Mouse (Mus musculus): Measurements from ENCODE around the gene Ctsw. TPM values are rescaled to one million over a fixed set of nuclear protein-coding genes. Genes with fewer than 3 reads are reported as not detected.

Gene Ctsw
- total RNA-seq, 2 experiments from 2014 or later, result 1.1 TPM; not detected in 1

GRCm38 (mm10) chr19:5444371-5444908 lies 23.9 kb downstream of the Ctsw start:
- peak; percentile 70 for ATAC-seq (replicated peaks; ENCODE audit: poor library complexity, severe bottlenecking)

GRCm38 (mm10) chr19:5433951-5434350 lies 34.4 kb downstream of the Ctsw start:
- ATAC-seq (replicated peaks; ENCODE audit: poor library complexity, severe bottlenecking), result no peak

GRCm38 (mm10) chr19:5432992-5433852 lies 35.1 kb downstream of the Ctsw start:
- ATAC-seq (replicated peaks; ENCODE audit: poor library complexity, severe bottlenecking), result peak; percentile 66

- ATAC-seq (replicated peaks; ENCODE audit: poor library complexity, severe bottlenecking), result no peak
Observed at GRCm38 (mm10) chr19:5431911-5432464, 36.3 kb downstream of the Ctsw start.

- ATAC-seq (replicated peaks; ENCODE audit: poor library complexity, severe bottlenecking), result no peak
Observed at GRCm38 (mm10) chr19:5430408-5430807, 37.9 kb downstream of the Ctsw start.

GRCm38 (mm10) chr19:5429806-5430205 lies 38.5 kb downstream of the Ctsw start:
- ATAC-seq (replicated peaks; ENCODE audit: poor library complexity, severe bottlenecking), result no peak

GRCm38 (mm10) chr19:5429219-5429618 lies 39.1 kb downstream of the Ctsw start:
- no peak for ATAC-seq (replicated peaks; ENCODE audit: poor library complexity, severe bottlenecking)

- ATAC-seq (replicated peaks; ENCODE audit: poor library complexity, severe bottlenecking), result no peak
Observed at GRCm38 (mm10) chr19:5428083-5428482, 40.2 kb downstream of the Ctsw start.

- no peak for ATAC-seq (replicated peaks; ENCODE audit: poor library complexity, severe bottlenecking)
Observed at GRCm38 (mm10) chr19:5426640-5427290, 41.5 kb downstream of the Ctsw start.

- ATAC-seq (replicated peaks; ENCODE audit: poor library complexity, severe bottlenecking), result no peak
Observed at GRCm38 (mm10) chr19:5425906-5426565, 42.3 kb downstream of the Ctsw start.

GRCm38 (mm10) chr19:5424782-5425741 lies 43.2 kb downstream of the Ctsw start, which contains the start of the genes Drap1 and AI837181:
Drap1 (minus strand) TSS chr19:5424979.
AI837181 (plus strand) TSS chr19:5425144.
- ATAC-seq (replicated peaks; ENCODE audit: poor library complexity, severe bottlenecking), result peak; percentile 84

- peak; percentile 36 for ATAC-seq (replicated peaks; ENCODE audit: poor library complexity, severe bottlenecking)
Observed at GRCm38 (mm10) chr19:5424092-5424781, 44.1 kb downstream of the Ctsw start.

- no peak for ATAC-seq (replicated peaks; ENCODE audit: poor library complexity, severe bottlenecking)
Observed at GRCm38 (mm10) chr19:5423561-5423960, 44.7 kb downstream of the Ctsw start.

GRCm38 (mm10) chr19:5422895-5423443 lies 45.3 kb downstream of the Ctsw start:
- ATAC-seq (replicated peaks; ENCODE audit: poor library complexity, severe bottlenecking), result no peak

GRCm38 (mm10) chr19:5422267-5422666 lies 46.0 kb downstream of the Ctsw start:
- no peak for ATAC-seq (replicated peaks; ENCODE audit: poor library complexity, severe bottlenecking)

GRCm38 (mm10) chr19:5421784-5422183 lies 46.5 kb downstream of the Ctsw start:
- no peak for ATAC-seq (replicated peaks; ENCODE audit: poor library complexity, severe bottlenecking)

GRCm38 (mm10) chr19:5420579-5420978 lies 47.7 kb downstream of the Ctsw start:
- ATAC-seq (replicated peaks; ENCODE audit: poor library complexity, severe bottlenecking), result no peak

GRCm38 (mm10) chr19:5419630-5420029 lies 48.7 kb downstream of the Ctsw start:
- ATAC-seq (replicated peaks; ENCODE audit: poor library complexity, severe bottlenecking), result no peak

All from granulocyte monocyte progenitor cell, adult 5-6 weeks (primary cell).